Mouse (Mus musculus) myocyte (in vitro differentiated cells): ENCODE results near the gene Wwox.

ENCODE experiments used
- CEBPB ChIP-seq: IDR thresholded peaks from 2 replicates; pipeline ENCODE4 v1.6.1; 2011; ENCODE audit warnings: mild to moderate bottlenecking, moderate library complexity; ENCODE audit not compliant: poor library complexity, insufficient read depth, severe bottlenecking
- E2F4 ChIP-seq: IDR thresholded peaks from one replicate; pipeline ENCODE4 v1.6.1; 2011; ENCODE audit warnings: mild to moderate bottlenecking, control low read depth, moderate library complexity; ENCODE audit not compliant: insufficient read depth
- MAX ChIP-seq: IDR thresholded peaks from one replicate; pipeline ENCODE4 v1.6.1; 2011; ENCODE audit warnings: low read depth, mild to moderate bottlenecking, control low read depth
- MYOD1 ChIP-seq, 3 experiments: IDR thresholded peaks; one replicate each; pipeline ENCODE4 v1.6.1; 2011; ENCODE audit warnings: control low read depth in 2 of 3, low read depth in 2 of 3, mild to moderate bottlenecking in 2 of 3, moderate library complexity in 1 of 3; ENCODE audit not compliant: insufficient read length in 2 of 3, control insufficient read depth in 1 of 3
- MYOG ChIP-seq, 3 experiments: IDR thresholded peaks; one replicate each; pipeline ENCODE4 v1.6.1; 2011; ENCODE audit warnings: control low read depth in 2 of 3, low read depth in 2 of 3, mild to moderate bottlenecking in 2 of 3; ENCODE audit not compliant: insufficient read length in 2 of 3, control insufficient read depth in 1 of 3, insufficient read depth in 1 of 3
- POLR2A ChIP-seq: IDR thresholded peaks from one replicate; pipeline ENCODE4 v1.6.1; 2011; ENCODE audit warnings: low read depth, mild to moderate bottlenecking, control low read depth, moderate library complexity; ENCODE audit not compliant: insufficient read length
- POLR2AphosphoS2 ChIP-seq: IDR thresholded peaks from one replicate; pipeline ENCODE4 v1.6.1; 2011; ENCODE audit warnings: low read depth, control low read depth; ENCODE audit not compliant: insufficient read length
- REST ChIP-seq: IDR thresholded peaks from one replicate; pipeline ENCODE4 v1.6.1; 2011; ENCODE audit warnings: mild to moderate bottlenecking, control low read depth, moderate library complexity; ENCODE audit not compliant: insufficient read depth, insufficient read length
- SRF ChIP-seq: IDR thresholded peaks from one replicate; pipeline ENCODE4 v1.6.1; 2011; ENCODE audit warnings: low read depth; ENCODE audit not compliant: control insufficient read depth, insufficient read length
- TCF12 ChIP-seq: IDR thresholded peaks from one replicate; pipeline ENCODE4 v1.6.1; 2011; ENCODE audit warnings: mild to moderate bottlenecking, control low read depth; ENCODE audit not compliant: poor library complexity, insufficient read depth, severe bottlenecking
- TCF3 ChIP-seq: IDR thresholded peaks from one replicate; pipeline ENCODE4 v1.6.1; 2011; ENCODE audit warnings: low read depth, control low read depth; ENCODE audit not compliant: insufficient read length
- USF1 ChIP-seq: IDR thresholded peaks from one replicate; pipeline ENCODE4 v1.6.1; 2011; ENCODE audit warnings: low read depth, mild to moderate bottlenecking, control low read depth, moderate library complexity

GRCm38 (mm10) chr8:114813830-114814229, 374.4 kb downstream of the Wwox start:
- TF ChIP-seq MAX (no peak), POLR2A (no peak), USF1 (no peak), CEBPB (no peak), TCF3 (no peak), MYOD1 (IDR thresholded peaks at IDR 0.05; ENCODE audit: control insufficient read depth in 1 of 3, insufficient read length in 2 of 3, low read depth in 2 of 3) (no peak), POLR2AphosphoS2 (no peak), E2F4 (no peak), MYOG (IDR thresholded peaks at IDR 0.05; ENCODE audit: control insufficient read depth in 1 of 3, insufficient read depth in 1 of 3, insufficient read length in 2 of 3, low read depth in 2 of 3) (no peak), SRF (no peak), TCF12 (no peak), REST (no peak)
